Mouse (Mus musculus) central nervous system, embryonic 18 days (tissue): ENCODE data around the gene Gm14434. TPM values are rescaled to one million over a fixed set of nuclear protein-coding genes. Genes with fewer than 3 reads are reported as not detected.

Experiments
- polyA plus RNA-seq: library from polyadenylated mRNA; depleted of rRNA; stranded (reverse); fragments of >200 nt; gene quantifications from 2 replicates; pipeline ENCODE4 v1.2.3, GENCODE M21; 2012; rRNA removed

The Gm14434 gene
- polyA plus RNA-seq: 17.9 and 22.1 TPM in 2 replicates

GRCm38 (mm10) chr2:176486683-176487082 is at the start of gene Gm14434:
Gm14434 (minus strand) TSS chr2:176486783.

GRCm38 (mm10) chr2:176520756-176521155 is 34.2 kb upstream of the Gm14434 start, which contains the start of gene Zfp967:
Zfp967 (plus strand) TSS chr2:176521056.

GRCm38 (mm10) chr2:176423294-176423693 is 63.3 kb downstream of the Gm14434 start, which contains the start of gene Gm14435:
Gm14435 (plus strand) TSS chr2:176423594.

Other genes with a start within 250 kb of the Gm14434 start
- gene Gm11009, start 167.3 kb downstream of the Gm14434 start, polyA plus RNA-seq: not detected in 2 replicates
- 3.3 and 3.4 TPM in 2 replicates for gene Gm14435, start 63.2 kb downstream of the Gm14434 start, polyA plus RNA-seq
- gene Zfp967, start 34.3 kb upstream of the Gm14434 start, polyA plus RNA-seq: not detected in 2 replicates
- 10.5 and 13.1 TPM in 2 replicates for gene Gm14308, start 149.6 kb upstream of the Gm14434 start, polyA plus RNA-seq
- gene Zfp973, start 183.7 kb upstream of the Gm14434 start, polyA plus RNA-seq: 9.9 and 10.0 TPM in 2 replicates
- gene Gm14305, start 221.5 kb upstream of the Gm14434 start, polyA plus RNA-seq: 32.5 and 35.5 TPM in 2 replicates